Mouse (Mus musculus) heart, postnatal 25 days (tissue): ENCODE measurements around the gene Foxo1. TPM values are rescaled to one million over a fixed set of nuclear protein-coding genes. Genes with fewer than 3 reads are reported as not detected.
A peak's percentile ranks its signal among the peaks of the same experiment; 100 is the strongest.

ENCODE experiments used
- DNase-seq: peaks from one replicate; pipeline ENCODE4 v3.0.0; 2022; ENCODE audit warnings: low spot score
- intact Hi-C: fragments of 180-260 bp; cut with DNase I; formaldehyde crosslinking; loops from one replicate; pipeline ENCODE4 v1.15.1; 2025
- total RNA-seq, 2 experiments: library from RNA; stranded (reverse); gene quantifications; 2 replicates each; pipeline ENCODE4 v1.2.3; 2021

Foxo1 gene
- total RNA-seq, 2 experiments from 2014 or later = 11.6 to 13.2 TPM

- DNase-seq = no peak
- intact Hi-C loops = no loop called here
These were observed 129.8 kb downstream of the Foxo1 start for GRCm38 (mm10) chr3:52397961-52398360.

GRCm38 (mm10) chr3:52400284-52401161, 132.4 kb downstream of the Foxo1 start:
- DNase-seq = no peak
- intact Hi-C loops = loop anchor here (2.0 to 10.0 kb wide), 3 partner anchors 53 to 444 kb away; partner anchors contain the start of gene Foxo1

GRCm38 (mm10) chr3:52401162-52401928, 133.2 kb downstream of the Foxo1 start:
- DNase-seq = peak; percentile 43
- intact Hi-C loops = loop anchor here (2.0 to 10.0 kb wide), 3 partner anchors 54 to 443 kb away; partner anchors contain the start of gene Foxo1

Other genes with a start within 250 kb of the Foxo1 start
- 1 to 10 TPM; 2.5 to 4.4 TPM for gene Maml3, start 163.3 kb upstream of the Foxo1 start, total RNA-seq